Mouse (Mus musculus) MEL (cell line): ENCODE results near the gene Veph1. TPM values are rescaled to one million over a fixed set of nuclear protein-coding genes. Genes with fewer than 3 reads are reported as not detected.

ENCODE experiments used
- DNase-seq: peaks from one replicate; pipeline ENCODE4 v3.0.0; 2011; ENCODE audit warnings: low read depth, low spot score
- H3K27ac ChIP-seq: 2 replicates; pipeline ENCODE4 v1.5.1; 2012; ENCODE audit warnings: low read depth, mild to moderate bottlenecking, control low read depth, low read length, moderate library complexity; ENCODE audit not compliant: control insufficient read depth
- H3K27me3 ChIP-seq, 2 experiments: fragments of 150-350 bp in 1 of 2; sonication (generic) in 1 of 2; 2 replicates each; pipeline ENCODE4 v1.6.1; 2012; ENCODE audit warnings: low read length in 2 of 2, mild to moderate bottlenecking in 2 of 2, improper control_type of control experiment in 1 of 2, moderate library complexity in 1 of 2; ENCODE audit not compliant: insufficient read depth in 2 of 2, control insufficient read depth in 1 of 2
- H3K36me3 ChIP-seq, 2 experiments: 2 replicates each; pipeline ENCODE4 v1.6.1; 2012 to 2014; ENCODE audit warnings: low read length in 2 of 2, improper control_type of control experiment in 1 of 2, inconsistent platforms in 1 of 2, mild to moderate bottlenecking in 1 of 2; ENCODE audit not compliant: insufficient read depth in 2 of 2, control insufficient read depth in 1 of 2
- H3K4me1 ChIP-seq, 2 experiments: fragments of 150-350 bp in 1 of 2; sonication (generic) in 1 of 2; 2 replicates each; pipeline ENCODE4 v1.6.1; 2012; ENCODE audit warnings: low read length in 2 of 2, improper control_type of control experiment in 1 of 2, mild to moderate bottlenecking in 1 of 2; ENCODE audit not compliant: insufficient read depth in 2 of 2, control insufficient read depth in 1 of 2
- H3K4me3 ChIP-seq, 2 experiments: fragments of 150-350 bp in 1 of 2; sonication (generic) in 1 of 2; 2 replicates each; pipeline ENCODE4 v1.5.1; 2012; ENCODE audit warnings: low read depth in 2 of 2, low read length in 2 of 2, mild to moderate bottlenecking in 2 of 2, moderate library complexity in 2 of 2, control low read depth in 1 of 2, improper control_type of control experiment in 1 of 2; ENCODE audit not compliant: control insufficient read depth in 1 of 2, insufficient read depth in 1 of 2
- H3K79me2 ChIP-seq: 2 replicates; pipeline ENCODE4 v1.6.1; 2012; ENCODE audit warnings: mild to moderate bottlenecking, low read length, moderate library complexity; ENCODE audit not compliant: control insufficient read depth, poor library complexity, insufficient read depth
- H3K9ac ChIP-seq: 2 replicates; pipeline ENCODE4 v1.6.1; 2012; ENCODE audit warnings: low read depth, mild to moderate bottlenecking, control low read depth, low read length, moderate library complexity; ENCODE audit not compliant: control insufficient read depth, poor library complexity, severe bottlenecking
- H3K9me3 ChIP-seq: fragments of 150-350 bp; sonication (generic); replicated peaks from 2 replicates; pipeline ENCODE4 v1.6.1; 2012; ENCODE audit warnings: mild to moderate bottlenecking, low read length, improper control_type of control experiment, moderate library complexity; ENCODE audit not compliant: insufficient read depth
- CHD1 ChIP-seq: IDR thresholded peaks from 2 replicates; pipeline ENCODE4 v1.6.1; 2012; ENCODE audit warnings: low read depth, mild to moderate bottlenecking, inconsistent platforms, low read length, improper control_type of control experiment
- CHD2 ChIP-seq: IDR thresholded peaks from 2 replicates; pipeline ENCODE4 v1.6.1; 2011; ENCODE audit warnings: low read length, improper control_type of control experiment
- CTCF ChIP-seq, 3 experiments: IDR thresholded peaks in 2 of 3; conservative IDR thresholded peaks in 1 of 3; 2 replicates each; pipeline ENCODE4 v1.5.1; 2011 to 2012; ENCODE audit warnings: low read length in 3 of 3, low read depth in 2 of 3, mild to moderate bottlenecking in 2 of 3, improper control_type of control experiment in 1 of 3, inconsistent platforms in 1 of 3, mixed read lengths in 1 of 3, moderate library complexity in 1 of 3; ENCODE audit not compliant: control insufficient read depth in 1 of 3, insufficient read depth in 1 of 3, poor library complexity in 1 of 3, severe bottlenecking in 1 of 3
- E2F4 ChIP-seq: IDR thresholded peaks from 2 replicates; pipeline ENCODE4 v1.6.1; 2011; ENCODE audit warnings: low read depth, low read length, improper control_type of control experiment, borderline replicate concordance
- ETS1 ChIP-seq: IDR thresholded peaks from 2 replicates; pipeline ENCODE4 v1.6.1; 2012; ENCODE audit warnings: low read depth, mild to moderate bottlenecking, inconsistent platforms, low read length, improper control_type of control experiment, moderate library complexity
- HCFC1 ChIP-seq: IDR thresholded peaks from 2 replicates; pipeline ENCODE4 v1.6.1; 2012; ENCODE audit warnings: low read depth, mild to moderate bottlenecking, inconsistent platforms, low read length, improper control_type of control experiment, moderate library complexity
- JUND ChIP-seq: IDR thresholded peaks from 2 replicates; pipeline ENCODE4 v1.6.1; 2011; ENCODE audit warnings: low read depth, mild to moderate bottlenecking, improper control_type of control experiment, low read length
- KAT2A ChIP-seq: conservative IDR thresholded peaks from 2 replicates; pipeline ENCODE4 v1.6.1; 2012; ENCODE audit warnings: low read depth, low read length, improper control_type of control experiment, inconsistent platforms
- MAFK ChIP-seq: IDR thresholded peaks from 2 replicates; pipeline ENCODE4 v1.6.1; 2011; ENCODE audit warnings: low read depth, mild to moderate bottlenecking, low read length, improper control_type of control experiment, borderline replicate concordance
- MAZ ChIP-seq: IDR thresholded peaks from 2 replicates; pipeline ENCODE4 v1.6.1; 2012; ENCODE audit warnings: low read depth, mild to moderate bottlenecking, inconsistent platforms, low read length, improper control_type of control experiment
- MEF2A ChIP-seq: IDR thresholded peaks from 2 replicates; pipeline ENCODE4 v1.6.1; 2014; ENCODE audit warnings: low read depth, mild to moderate bottlenecking, inconsistent platforms, low read length, improper control_type of control experiment; ENCODE audit not compliant: poor library complexity, insufficient replicate concordance, severe bottlenecking; ENCODE audit errors: extremely low read depth
- MYC ChIP-seq: IDR thresholded peaks from 2 replicates; pipeline ENCODE4 v1.6.1; 2011; ENCODE audit warnings: low read depth, mild to moderate bottlenecking, low read length, improper control_type of control experiment, moderate library complexity
- NRF1 ChIP-seq: IDR thresholded peaks from 2 replicates; pipeline ENCODE4 v1.6.1; 2014; ENCODE audit warnings: low read depth, mild to moderate bottlenecking, inconsistent platforms, low read length, improper control_type of control experiment, moderate library complexity; ENCODE audit not compliant: poor library complexity, insufficient read depth, severe bottlenecking
- POLR2A ChIP-seq, 2 experiments: IDR thresholded peaks; 2 replicates each; pipeline ENCODE4 v1.6.1; 2011 to 2012; ENCODE audit warnings: low read length in 2 of 2, mild to moderate bottlenecking in 2 of 2, control low read depth in 1 of 2, improper control_type of control experiment in 1 of 2, low read depth in 1 of 2, moderate library complexity in 1 of 2; ENCODE audit not compliant: control insufficient read depth in 1 of 2, insufficient read depth in 1 of 2, poor library complexity in 1 of 2
- POLR2AphosphoS5 ChIP-seq: IDR thresholded peaks from 2 replicates; pipeline ENCODE4 v1.6.1; 2012; ENCODE audit warnings: low read depth, borderline replicate concordance, mild to moderate bottlenecking, inconsistent platforms, low read length, moderate library complexity, mixed read lengths
- RCOR1 ChIP-seq: IDR thresholded peaks from 2 replicates; pipeline ENCODE4 v1.6.1; 2012; ENCODE audit warnings: low read depth, mild to moderate bottlenecking, inconsistent platforms, low read length, improper control_type of control experiment
- SIN3A ChIP-seq: IDR thresholded peaks from 2 replicates; pipeline ENCODE4 v1.6.1; 2012; ENCODE audit warnings: low read length, improper control_type of control experiment, inconsistent platforms
- SMC3 ChIP-seq: IDR thresholded peaks from 2 replicates; pipeline ENCODE4 v1.6.1; 2011; ENCODE audit warnings: low read depth, low read length, improper control_type of control experiment
- TBP ChIP-seq: IDR thresholded peaks from 2 replicates; pipeline ENCODE4 v1.8.0; 2011; ENCODE audit warnings: low read depth, low read length, improper control_type of control experiment
- USF2 ChIP-seq, 2 experiments: IDR thresholded peaks; 2 replicates each; pipeline ENCODE4 v1.6.1; 2011 to 2012; ENCODE audit warnings: improper control_type of control experiment in 2 of 2, low read length in 2 of 2, borderline replicate concordance in 1 of 2, inconsistent platforms in 1 of 2, low read depth in 1 of 2, mild to moderate bottlenecking in 1 of 2; ENCODE audit not compliant: insufficient read depth in 1 of 2
- ZC3H11A ChIP-seq: IDR thresholded peaks from 2 replicates; pipeline ENCODE4 v1.6.1; 2012; ENCODE audit warnings: low read depth, mild to moderate bottlenecking, inconsistent platforms, low read length, improper control_type of control experiment
- ZKSCAN1 ChIP-seq: IDR thresholded peaks from 2 replicates; pipeline ENCODE4 v1.6.1; 2012; ENCODE audit warnings: low read depth, mild to moderate bottlenecking, inconsistent platforms, low read length, improper control_type of control experiment, moderate library complexity
- polyA plus RNA-seq, 2 experiments: library from polyadenylated mRNA; stranded (reverse) in 1 of 2; unstranded in 1 of 2; fragments of >175 nt in 1 of 2; fragments of >200 nt in 1 of 2; gene quantifications; 2 replicates each; pipeline versions ENCODE4 v1.2.1 to v1.2.4; 2012; ENCODE audit warnings: low replicate concordance in 2 of 2, low read depth in 1 of 2; ENCODE audit not compliant: insufficient read length in 2 of 2, insufficient read depth in 1 of 2, missing spikeins in 1 of 2
- total RNA-seq: library from RNA; depleted of rRNA; stranded (reverse); fragments of 300-350 nt; gene quantifications from 2 replicates; pipeline ENCODE4 v1.2.3, GENCODE M21; 2012

The Veph1 gene
- total and polyA plus RNA-seq, 3 experiments: 0.01 TPM; not detected in 2

GRCm38 (mm10) chr3:66081363-66081736, 215.3 kb downstream of the Veph1 start:
- H3K36me3 ChIP-seq: no peaks in the 10 kb centered on the region
- DNase-seq: no peak
- H3K9ac ChIP-seq: no peak overlapping the region
- H3K9me3 ChIP-seq: no peaks in the 10 kb centered on the region
- H3K4me3 ChIP-seq: no peak overlapping the region
- H3K79me2 ChIP-seq: no peaks in the 10 kb centered on the region
- no peaks in the 10 kb centered on the region for H3K4me1 ChIP-seq
- TF ChIP-seq ETS1 (no peak), MEF2A (no peak), POLR2AphosphoS5 (no peak)
- H3K27me3 ChIP-seq: peaks cover 0 to 1% of the 10 kb centered on the region in 2 experiments; a peak in 2 of 4 replicates
- H3K27ac ChIP-seq: no peak overlapping the region

GRCm38 (mm10) chr3:66080631-66081362, 215.8 kb downstream of the Veph1 start:
- DNase-seq: no peak
- H3K9ac ChIP-seq: no peak overlapping the region
- peaks cover 0 to 1% of the 10 kb centered on the region in 2 experiments; a peak in 2 of 4 replicates for H3K27me3 ChIP-seq
- no peaks in the 10 kb centered on the region for H3K9me3 ChIP-seq
- TF ChIP-seq NRF1: no peak
- TF ChIP-seq CHD1: no peak
- TF ChIP-seq POLR2A (IDR thresholded peaks at IDR 0.05; ENCODE audit: control insufficient read depth in 1 of 2, insufficient read depth in 1 of 2, low read depth in 1 of 2, low read length in 2 of 2, poor library complexity in 1 of 2): no peak
- no peak for TF ChIP-seq TBP
- no peak for TF ChIP-seq ZKSCAN1
- TF ChIP-seq JUND: no peak
- TF ChIP-seq HCFC1: no peak
- TF ChIP-seq MAFK: no peak
- no peak for TF ChIP-seq SIN3A
- no peak for TF ChIP-seq POLR2AphosphoS5
- TF ChIP-seq CTCF (IDR thresholded peaks at IDR 0.05 in 2 of 3, conservative IDR thresholded peaks at IDR 0.05 in 1 of 3; ENCODE audit: control insufficient read depth in 1 of 3, insufficient read depth in 1 of 3, low read depth in 2 of 3, low read length in 3 of 3, poor library complexity in 1 of 3, severe bottlenecking in 1 of 3): no peak
- no peak for TF ChIP-seq MAZ
- TF ChIP-seq CHD2: no peak
- TF ChIP-seq SMC3: no peak
- TF ChIP-seq KAT2A: no peak
- TF ChIP-seq RCOR1: no peak
- no peak for TF ChIP-seq USF2 (IDR thresholded peaks at IDR 0.05; ENCODE audit: borderline replicate concordance in 1 of 2, insufficient read depth in 1 of 2, low read depth in 1 of 2, low read length in 2 of 2)
- no peak for TF ChIP-seq ZC3H11A
- TF ChIP-seq MYC: no peak
- TF ChIP-seq E2F4: no peak
- H3K4me1 ChIP-seq: no peaks in the 10 kb centered on the region
- H3K4me3 ChIP-seq: no peak overlapping the region
- H3K27ac ChIP-seq: no peak overlapping the region
- H3K79me2 ChIP-seq: no peaks in the 10 kb centered on the region
- no peaks in the 10 kb centered on the region for H3K36me3 ChIP-seq
